Mouse (Mus musculus) brain, embryonic 14.5 days (tissue): ENCODE data around the gene Bex3. TPM values are rescaled to one million over a fixed set of nuclear protein-coding genes. Genes with fewer than 3 reads are reported as not detected.

Experiments used
- DNase-seq: peaks from one replicate; pipeline ENCODE4 v3.0.0-alpha.2; 2011; ENCODE audit warnings: low read depth
- CTCF ChIP-seq: fragments of 200-500 bp; IDR thresholded peaks from 2 replicates; pipeline ENCODE4 v1.5.1; 2012; ENCODE audit warnings: inconsistent platforms, mild to moderate bottlenecking, moderate library complexity, borderline replicate concordance; ENCODE audit not compliant: insufficient read depth, insufficient read length; ENCODE audit errors: extremely low read depth
- POLR2A ChIP-seq: fragments of 200-500 bp; IDR thresholded peaks from 2 replicates; pipeline ENCODE4 v1.6.1; 2012; ENCODE audit warnings: mild to moderate bottlenecking, inconsistent platforms, borderline replicate concordance; ENCODE audit not compliant: poor library complexity, insufficient read depth, insufficient read length, severe bottlenecking; ENCODE audit errors: extremely low read depth
- polyA plus RNA-seq: library from polyadenylated mRNA; depleted of rRNA; stranded (reverse); fragments of >200 nt; gene quantifications from 2 replicates; pipeline ENCODE4 v1.2.3, GENCODE M21; 2012; rRNA removed

The Bex3 gene
- polyA plus RNA-seq, 1 experiment: 619 TPM

DNA sequence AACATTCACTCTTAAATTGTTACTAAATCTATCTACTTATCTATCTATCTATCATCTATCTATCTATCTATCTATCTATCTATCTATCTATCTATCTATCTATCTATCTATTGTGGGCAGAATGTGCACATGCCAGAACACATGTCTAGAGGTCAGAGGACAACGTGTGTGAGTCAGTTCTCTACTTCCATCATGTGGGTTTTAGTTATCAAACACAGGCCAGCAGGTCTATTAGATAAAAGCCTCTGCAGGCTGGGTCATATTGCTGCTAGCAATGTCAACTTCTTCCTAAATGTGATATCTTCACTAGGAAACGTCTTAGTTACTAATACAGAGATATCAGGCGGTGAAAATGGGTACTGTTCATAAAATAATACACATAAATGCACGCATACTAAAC is 49.9 kb downstream of the Bex3 start:
- TF ChIP-seq CTCF (no peak), POLR2A (no peak)

More for the DNA sequence above, 49.9 kb downstream of the Bex3 start:
- DNase-seq: no peak

Other genes starting within 250 kb of the Bex3 start
- gene Arxes1, start 236.9 kb upstream of the Bex3 start, polyA plus RNA-seq: 22.5 and 43.7 TPM in 2 replicates
- gene Bex2, start 202.0 kb upstream of the Bex3 start, polyA plus RNA-seq: 294 and 337 TPM in 2 replicates
- 0.07 and 0.09 TPM in 2 replicates for gene Nxf3, start 185.0 kb upstream of the Bex3 start, polyA plus RNA-seq
- 64.7 and 73.7 TPM in 2 replicates for gene Bex4, start 131.3 kb upstream of the Bex3 start, polyA plus RNA-seq
- gene Tceal8, start 97.9 kb upstream of the Bex3 start, polyA plus RNA-seq: 76.5 and 80.0 TPM in 2 replicates
- 17.9 and 34.9 TPM in 2 replicates for gene Tceal5, start 66.4 kb upstream of the Bex3 start, polyA plus RNA-seq
- 1.3 and 1.5 TPM in 2 replicates for gene Tceal7, start 55.5 kb upstream of the Bex3 start, polyA plus RNA-seq
- gene Bex1, start 54.7 kb upstream of the Bex3 start, polyA plus RNA-seq: 157 and 187 TPM in 2 replicates
- gene Tceal9, start 25.2 kb upstream of the Bex3 start, polyA plus RNA-seq: 194 and 222 TPM in 2 replicates
- gene Kir3dl1, start 247.7 kb downstream of the Bex3 start, polyA plus RNA-seq: not detected in 2 replicates